Mouse (Mus musculus): ENCODE measurements at regions not wholly inside any gene's neighbourhood (a gene's known extent, or its start where the extent isn't known, plus 50 kb on each side); places are given as distances from the start of the nearest gene placed in this dataset.

DNA sequence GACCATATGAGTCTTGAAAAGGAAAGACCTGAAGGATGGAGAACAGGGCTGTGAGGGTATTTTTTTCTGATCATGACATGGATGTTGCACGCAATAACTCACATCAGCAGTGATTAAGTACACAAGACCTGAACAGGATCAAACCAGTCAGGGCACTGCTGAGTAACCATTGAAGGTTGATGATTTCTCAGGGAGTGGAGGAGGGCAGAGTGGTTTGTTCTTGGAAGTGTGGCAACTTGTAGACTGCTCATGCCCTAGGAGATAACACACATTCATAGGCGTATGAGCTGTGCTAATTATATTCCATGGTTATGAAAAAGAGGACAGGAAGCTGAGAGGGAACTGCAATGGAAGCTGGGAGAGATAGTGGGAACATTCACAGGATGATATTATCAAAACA is 88.8 kb upstream of the Gpc5 start:
- no peak for TF ChIP-seq GATA4 (IDR thresholded peaks at IDR 0.05; ENCODE audit: insufficient replicate concordance, low read length)

DNA sequence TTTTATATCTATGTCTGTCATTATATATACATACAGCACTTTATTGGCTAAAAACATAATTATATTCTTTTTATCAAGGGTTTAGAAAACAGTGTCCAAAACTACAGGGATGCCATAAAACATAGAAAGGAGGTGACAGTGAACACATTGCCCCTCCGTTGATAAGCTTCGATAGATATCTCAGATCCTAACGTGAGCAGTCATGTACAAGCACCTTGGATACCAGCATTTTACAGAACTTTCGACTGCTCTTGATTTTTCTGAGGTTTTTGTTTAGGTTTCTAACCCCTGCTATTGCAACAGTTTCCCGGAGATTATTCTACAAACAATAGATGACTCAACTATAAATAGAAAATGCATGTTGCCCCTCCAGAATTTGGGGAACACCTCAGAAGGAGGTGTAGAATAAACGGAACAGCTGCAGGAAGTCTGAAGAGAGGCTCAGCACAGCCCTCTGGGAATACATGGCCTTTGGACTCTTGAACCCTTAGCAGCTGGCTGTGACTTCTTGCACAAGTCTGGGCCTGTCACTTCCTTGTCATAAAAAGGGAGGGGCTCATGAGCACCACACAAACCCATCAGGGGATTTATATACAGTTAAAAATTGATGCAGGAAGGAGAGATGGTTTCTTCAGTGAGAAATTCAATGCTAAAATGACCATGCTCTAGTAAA is 87.1 kb upstream of the Gpc5 start:
- no peak for TF ChIP-seq GATA4 (IDR thresholded peaks at IDR 0.05; ENCODE audit: insufficient replicate concordance, low read length)

DNA sequence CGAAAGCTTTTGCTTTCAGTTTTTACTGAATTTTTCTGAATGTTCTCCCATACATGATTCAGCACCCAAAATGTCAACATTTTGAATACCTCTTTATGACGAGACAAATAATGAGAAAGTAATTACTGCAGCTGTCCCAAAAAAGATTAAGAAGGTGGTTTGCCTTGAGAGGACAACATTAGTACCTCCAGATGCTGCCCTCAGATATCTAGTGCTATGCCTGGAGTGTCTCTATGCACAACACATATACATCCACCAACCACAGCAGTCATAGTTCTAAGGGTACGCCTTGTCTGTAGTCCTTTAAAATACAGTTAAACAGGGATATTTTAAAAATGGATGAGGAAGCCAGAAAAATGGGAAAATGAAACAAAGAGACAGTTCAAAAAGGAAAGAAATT is 81.1 kb upstream of the Gpc5 start:
- TF ChIP-seq GATA4 (IDR thresholded peaks at IDR 0.05; ENCODE audit: insufficient replicate concordance, low read length), result no peak

DNA sequence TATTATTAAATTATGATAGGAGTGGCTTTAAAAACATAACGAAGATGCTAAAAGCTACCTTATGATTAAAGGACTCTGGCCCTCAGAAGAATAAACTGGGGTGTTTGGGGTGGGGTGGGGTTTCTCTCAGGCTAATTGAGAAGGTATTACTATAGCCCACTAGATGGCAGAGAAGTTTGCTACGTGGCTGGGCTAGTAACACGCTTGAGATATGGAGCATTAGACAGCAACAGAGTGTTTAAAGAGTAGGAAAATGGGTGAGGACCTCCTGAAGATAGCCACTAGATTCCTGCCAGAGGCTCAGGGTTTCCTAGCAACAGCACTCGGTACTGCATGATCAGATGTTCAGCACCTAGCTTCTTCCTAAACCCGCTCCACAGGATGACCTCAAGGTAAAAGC is 76.7 kb upstream of the Gpc5 start:
- TF ChIP-seq GATA4 (IDR thresholded peaks at IDR 0.05; ENCODE audit: insufficient replicate concordance, low read length), result no peak

DNA sequence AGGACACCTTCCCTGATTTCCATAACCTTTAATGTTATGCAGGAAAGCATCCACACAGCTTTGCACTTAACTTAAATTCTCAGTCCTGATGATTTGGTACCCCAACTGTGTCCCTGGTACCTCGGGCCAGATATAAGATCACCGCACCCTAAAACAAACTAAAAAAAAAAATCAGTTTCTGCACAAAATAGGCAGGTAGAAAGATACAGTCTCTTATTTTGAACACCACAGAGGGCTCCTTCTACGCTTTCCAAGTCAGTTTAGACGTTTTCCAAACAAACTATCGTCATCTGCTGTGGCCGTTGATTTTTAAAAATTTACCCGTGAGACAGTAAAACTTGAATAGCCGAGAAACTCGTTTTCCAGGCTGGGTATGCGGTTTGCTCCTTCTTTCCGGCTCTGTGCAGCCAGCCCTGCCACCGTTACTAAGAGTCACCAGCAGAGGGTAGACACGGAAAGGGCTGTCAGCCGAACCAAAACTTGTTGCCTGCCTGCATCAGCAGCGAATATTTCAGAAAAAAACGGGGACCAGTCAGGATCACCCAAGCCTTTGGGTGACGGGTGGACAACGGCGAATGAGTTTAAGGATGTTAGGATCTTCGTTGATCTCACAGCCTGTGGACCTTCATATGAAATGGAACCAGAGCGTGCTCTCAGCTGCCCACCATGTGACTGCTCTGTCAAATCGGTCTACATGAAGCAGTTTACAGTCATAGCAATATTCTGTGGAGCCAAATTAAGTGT is 74.4 kb upstream of the Gpc5 start:
- no peak for TF ChIP-seq GATA4 (IDR thresholded peaks at IDR 0.05; ENCODE audit: insufficient replicate concordance, low read length)

DNA sequence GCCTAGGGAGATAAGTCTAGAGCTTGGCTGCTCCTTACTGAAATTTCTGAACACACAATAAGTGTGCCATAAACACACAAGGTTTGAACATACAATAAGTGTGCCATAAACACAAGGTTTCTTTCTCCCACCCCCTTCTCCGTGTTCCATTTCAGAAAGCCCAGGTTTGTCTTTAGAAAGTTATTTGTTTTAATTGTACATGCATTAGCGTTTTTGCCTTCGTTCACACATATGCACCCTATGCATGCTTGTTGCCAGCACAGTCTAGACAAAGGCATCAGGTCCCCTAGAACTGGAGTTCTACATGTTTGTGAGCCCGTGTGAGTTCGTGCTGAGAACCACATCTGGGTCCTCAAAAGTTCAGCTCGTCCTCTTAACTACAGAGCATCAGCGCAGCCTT is 64.0 kb upstream of the Gpc5 start:
- no peak for TF ChIP-seq GATA4 (IDR thresholded peaks at IDR 0.05; ENCODE audit: insufficient replicate concordance, low read length)

DNA sequence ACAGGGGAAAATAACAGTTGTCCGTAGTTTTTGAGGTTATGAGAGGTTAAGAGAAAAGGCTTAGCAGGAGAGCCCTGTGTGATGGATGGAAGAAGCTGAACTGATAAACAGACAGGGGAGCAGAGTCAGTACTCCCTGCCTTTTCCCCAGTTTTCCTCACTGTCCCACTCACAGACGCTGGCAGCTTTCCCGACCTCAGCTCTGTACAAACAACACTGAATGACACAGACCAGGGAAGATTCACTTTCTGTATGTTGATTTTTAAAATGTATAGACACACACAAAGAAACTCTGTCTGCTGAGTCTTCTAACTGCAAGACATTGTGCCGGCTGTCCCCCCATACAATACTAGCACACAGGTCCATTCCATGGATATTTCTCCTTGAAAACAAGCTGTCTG is 60.3 kb upstream of the Gpc5 start:
- TF ChIP-seq GATA4 (IDR thresholded peaks at IDR 0.05; ENCODE audit: insufficient replicate concordance, low read length), result no peak

DNA sequence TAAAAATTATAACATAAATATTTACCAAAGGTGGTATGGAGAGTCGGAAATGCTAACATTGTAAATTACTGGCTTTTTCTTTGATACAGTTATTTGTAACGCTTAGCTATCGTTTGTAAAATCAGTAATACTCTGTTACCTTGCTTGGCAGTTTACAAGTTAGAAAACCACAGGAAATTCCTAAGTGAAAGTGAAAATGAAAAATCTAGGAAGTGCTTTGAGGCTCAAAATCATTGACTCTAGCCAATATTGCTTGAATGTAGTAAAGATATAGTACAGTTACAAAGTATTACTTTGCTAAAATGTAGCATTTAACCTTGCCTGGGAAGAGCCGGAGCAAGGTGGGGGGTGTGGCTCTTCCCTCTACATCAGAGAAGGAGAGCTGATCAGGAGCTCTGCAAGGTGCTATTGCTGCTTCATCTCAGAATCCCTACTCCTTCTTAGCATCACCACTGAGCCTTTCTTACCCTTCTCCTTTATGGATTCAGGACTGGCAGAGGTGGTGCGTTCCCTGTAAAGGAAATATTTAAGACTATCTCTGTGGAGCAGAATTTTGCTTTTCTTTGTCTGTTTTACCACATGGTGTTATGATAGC is 58.5 kb upstream of the Gpc5 start:
- TF ChIP-seq GATA4 (IDR thresholded peaks at IDR 0.05; ENCODE audit: insufficient replicate concordance, low read length), result no peak

DNA sequence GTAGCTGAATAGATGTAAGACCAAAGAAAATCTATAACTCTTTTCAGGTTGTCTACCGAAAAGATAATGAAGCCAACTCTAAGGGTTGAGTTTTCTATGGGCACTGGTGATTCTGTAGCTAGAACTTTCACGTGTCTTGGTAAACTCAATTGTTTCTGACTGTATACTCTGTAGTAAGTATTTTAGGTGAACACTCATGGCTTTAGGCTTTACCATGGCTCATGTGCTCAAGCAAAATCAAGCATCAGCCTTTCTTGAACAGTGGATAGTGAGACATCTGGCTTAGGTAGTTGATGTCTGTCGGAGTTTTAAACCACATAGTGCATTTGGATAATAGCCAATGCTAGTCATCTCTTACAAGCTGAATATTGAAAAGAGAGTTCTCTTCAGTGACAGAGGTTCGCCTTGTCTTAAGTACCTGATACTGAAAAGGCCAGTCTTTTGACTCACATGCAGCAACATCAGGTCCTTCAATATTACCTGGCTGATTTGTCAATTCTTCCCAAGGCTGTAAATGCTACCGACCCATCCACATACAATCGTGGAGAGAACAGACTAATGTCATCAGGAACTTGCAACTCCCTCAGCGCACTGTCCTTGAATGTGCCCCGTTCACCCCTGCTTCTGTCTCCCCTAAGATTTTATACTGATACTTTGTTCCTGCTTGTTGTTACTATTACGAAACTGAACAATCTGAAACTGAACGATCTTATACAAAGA is 57.1 kb upstream of the Gpc5 start:
- TF ChIP-seq GATA4 (IDR thresholded peaks at IDR 0.05; ENCODE audit: insufficient replicate concordance, low read length), result no peak

DNA sequence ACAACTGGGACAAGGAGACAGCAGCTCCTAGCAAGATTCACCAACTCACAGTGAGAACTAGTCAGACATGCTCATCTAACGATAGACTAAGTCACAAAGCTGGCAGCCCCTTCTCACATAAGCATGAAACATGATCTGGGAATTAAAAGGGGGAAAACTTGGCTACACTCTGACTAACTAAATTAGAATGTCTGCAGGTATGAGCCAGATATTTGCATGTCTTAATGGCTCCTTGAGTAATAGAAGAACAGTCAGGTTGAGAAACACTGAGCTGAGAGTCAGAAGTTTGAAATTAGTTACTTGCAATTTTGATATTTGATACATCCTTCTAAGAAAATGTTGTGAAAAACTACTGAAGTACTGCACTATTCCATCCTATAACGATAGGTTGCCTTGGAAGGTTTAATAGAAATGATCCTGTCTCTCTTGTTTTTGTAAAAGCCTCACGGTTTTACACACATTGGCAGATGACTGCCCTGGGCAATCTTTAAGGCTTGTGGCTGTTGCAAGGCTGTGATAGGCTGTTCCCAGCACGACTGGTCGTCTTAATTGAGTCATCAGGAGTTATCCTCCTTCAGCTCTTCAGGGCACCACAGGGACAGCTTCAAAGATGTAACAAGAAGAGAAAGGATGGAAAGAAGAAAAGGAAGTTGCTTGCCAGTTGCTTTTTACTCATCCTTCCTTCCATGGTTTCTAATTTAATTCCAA is 54.8 kb upstream of the Gpc5 start:
- TF ChIP-seq GATA4 (IDR thresholded peaks at IDR 0.05; ENCODE audit: insufficient replicate concordance, low read length), result no peak

DNA sequence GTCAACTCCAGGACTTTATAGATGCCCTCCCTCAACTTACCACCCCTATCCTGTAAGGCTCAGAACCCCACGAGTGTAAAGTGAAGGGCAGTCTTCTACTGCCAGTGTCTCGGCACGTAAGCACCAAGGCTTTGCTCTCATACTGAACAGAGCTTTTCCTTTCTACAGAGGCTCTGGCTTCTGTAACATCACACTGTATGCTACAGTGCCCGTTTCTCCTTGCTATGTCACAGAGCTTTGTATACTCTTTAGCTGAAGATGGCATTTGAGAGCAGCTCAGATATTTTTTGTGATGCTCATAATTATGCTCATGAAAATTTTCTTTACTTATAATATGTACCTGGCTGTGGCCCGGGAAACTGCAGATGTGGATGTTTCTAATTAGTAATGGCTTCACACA is 53.2 kb upstream of the Gpc5 start:
- TF ChIP-seq GATA4 (IDR thresholded peaks at IDR 0.05; ENCODE audit: insufficient replicate concordance, low read length), result no peak

DNA sequence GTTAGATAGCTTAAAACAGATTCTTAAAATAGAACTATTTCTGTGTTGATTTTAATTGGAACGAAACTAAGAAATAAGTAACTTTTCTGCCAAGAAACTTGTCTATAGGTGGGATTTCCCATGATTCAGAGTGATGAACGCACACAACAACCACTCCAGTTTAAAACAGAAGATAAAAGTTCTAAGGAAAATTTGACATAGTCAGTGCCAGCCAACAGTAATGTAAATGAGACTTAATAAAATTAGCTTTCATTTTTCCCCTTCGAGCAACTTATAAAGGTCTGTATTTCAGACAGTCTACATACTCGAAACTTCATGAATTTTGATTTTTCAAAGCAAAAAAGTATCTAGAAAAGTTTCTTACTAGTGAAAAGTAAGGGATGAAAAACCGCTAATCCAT is 52.5 kb upstream of the Gpc5 start:
- TF ChIP-seq GATA4 (IDR thresholded peaks at IDR 0.05; ENCODE audit: insufficient replicate concordance, low read length), result no peak

DNA sequence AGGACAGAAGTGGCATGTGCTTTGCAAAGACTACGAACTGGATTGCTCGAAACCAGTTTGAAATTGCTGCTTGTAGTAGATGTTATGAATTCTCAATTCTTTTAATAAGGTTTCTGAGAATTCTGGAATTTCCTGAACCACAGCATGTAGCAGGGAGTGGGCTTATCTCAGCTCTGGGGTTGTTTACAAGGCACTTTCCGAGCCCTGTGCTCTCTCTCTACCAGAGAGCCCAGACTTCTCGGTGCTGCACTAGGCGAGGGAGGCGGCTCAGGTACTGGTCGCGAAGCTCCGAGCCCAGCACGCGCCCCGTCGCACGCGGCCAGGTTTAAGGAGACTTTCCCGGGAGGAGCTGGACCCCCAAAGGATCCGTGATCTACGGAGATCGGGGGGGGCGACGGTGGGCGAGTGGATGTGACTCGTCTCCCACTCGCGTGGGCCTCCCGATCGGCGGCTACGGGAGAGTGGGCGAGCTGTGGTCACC is 51.9 kb upstream of the Gpc5 start:
- TF ChIP-seq GATA4 (IDR thresholded peaks at IDR 0.05; ENCODE audit: insufficient replicate concordance, low read length), result no peak

DNA sequence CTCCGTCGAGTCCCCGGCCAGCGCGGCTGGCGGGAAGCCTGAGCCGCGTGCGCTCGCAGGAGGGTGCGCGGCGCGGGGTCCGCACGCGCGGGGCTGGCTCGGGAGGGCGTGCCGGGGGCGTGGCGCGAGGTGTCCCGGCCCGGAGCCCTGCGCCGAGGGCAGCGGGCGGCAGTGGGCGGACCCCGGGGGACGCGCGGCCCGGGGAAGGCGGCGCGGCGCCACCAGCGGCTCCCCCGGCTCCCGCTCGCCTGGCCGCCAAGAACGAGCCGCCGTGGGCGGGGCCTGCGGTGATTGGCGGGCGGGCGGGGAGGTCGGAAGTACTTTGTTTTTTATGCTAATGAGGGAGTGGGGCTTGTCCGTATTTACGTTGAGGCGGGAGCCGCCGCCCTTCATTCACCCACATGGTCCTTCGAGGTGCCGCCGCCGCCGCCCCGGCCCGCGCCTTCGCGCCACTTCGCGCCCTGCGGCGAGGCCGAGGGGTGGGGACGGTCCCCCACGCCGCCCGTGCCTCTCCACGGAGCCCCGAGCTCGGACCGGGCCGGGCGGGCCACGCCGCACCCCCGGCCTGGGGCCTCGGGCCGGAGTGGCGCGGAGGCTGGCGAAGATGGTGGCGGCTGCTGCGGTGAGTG is 51.3 kb upstream of the Gpc5 start:
- no peak for TF ChIP-seq GATA4 (IDR thresholded peaks at IDR 0.05; ENCODE audit: insufficient replicate concordance, low read length)
